Mouse (Mus musculus): Measurements from ENCODE around the gene Hspb2. TPM values are rescaled to one million over a fixed set of nuclear protein-coding genes. Genes with fewer than 3 reads are reported as not detected.

The Hspb2 gene
- polyA plus RNA-seq, 1 experiment, result 16.7 TPM

- 84% methylated on average over 17 of the region's 17 CpGs for WGBS
- no peaks in the 10 kb centered on the region for H3K36me3 ChIP-seq (ENCODE audit: control insufficient read depth, insufficient read depth, low read length)
- no peak for DNase-seq
- H3K27me3 ChIP-seq (ENCODE audit: control insufficient read depth, insufficient read depth, low read length), result no peaks in the 10 kb centered on the region
- TF ChIP-seq POLR2A (IDR thresholded peaks at IDR 0.05; ENCODE audit: control insufficient read depth, extremely low read depth, insufficient read depth, low read length, poor library complexity), result no peak
- TF ChIP-seq CTCF (IDR thresholded peaks at IDR 0.05; ENCODE audit: borderline replicate concordance, control insufficient read depth, extremely low read depth, insufficient read depth, low read length, poor library complexity), result no peak
- no peak overlapping the region for H3K4me3 ChIP-seq (ENCODE audit: control insufficient read depth, insufficient read depth, low read length)
- H3K27ac ChIP-seq (ENCODE audit: control insufficient read depth, insufficient read depth, low read length), result no peak overlapping the region
- no peaks in the 10 kb centered on the region for H3K4me1 ChIP-seq (replicated peaks; ENCODE audit: control insufficient read depth, insufficient read depth, low read length)
These were observed 846 bp upstream of the Hspb2 start for GRCm38 (mm10) chr9:50752784-50753615.

DNA sequence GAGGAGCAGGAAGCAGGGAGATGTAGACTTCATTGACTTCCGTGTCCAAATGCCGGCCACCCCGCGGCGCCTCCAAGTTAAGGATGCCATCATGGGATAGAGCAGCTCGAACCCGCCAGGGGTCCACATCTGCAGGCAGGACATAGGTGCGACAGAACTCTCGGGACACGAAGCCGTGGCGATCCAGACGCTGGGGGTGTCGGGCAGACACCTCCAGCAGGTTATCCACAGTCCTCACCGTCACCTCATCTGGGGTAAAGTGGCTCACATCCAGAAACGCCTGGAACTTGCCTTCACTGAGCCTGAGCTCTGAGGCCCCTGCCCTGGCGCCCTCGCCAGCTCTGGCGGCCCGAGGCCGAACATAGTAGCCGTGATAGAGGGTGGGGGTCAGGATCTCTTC lies 831 bp downstream of the Hspb2 start, which contains the start of gene Cryab:
TSS of gene Cryab (plus strand) at position 3 of the 400 bp plus-strand sequence.
- no peak for DNase-seq
- no peak within 1 kb of the TSS for H3K4me3 ChIP-seq (ENCODE audit: control insufficient read depth, insufficient read depth, low read length)
- no peak for TF ChIP-seq CTCF (IDR thresholded peaks at IDR 0.05; ENCODE audit: borderline replicate concordance, control insufficient read depth, extremely low read depth, insufficient read depth, low read length, poor library complexity)
- TF ChIP-seq POLR2A (IDR thresholded peaks at IDR 0.05; ENCODE audit: control insufficient read depth, extremely low read depth, insufficient read depth, low read length, poor library complexity), result no peak
- H3K36me3 ChIP-seq (ENCODE audit: control insufficient read depth, insufficient read depth, low read length), result no peaks in the 10 kb centered on the region
- H3K4me1 ChIP-seq (replicated peaks; ENCODE audit: control insufficient read depth, insufficient read depth, low read length), result 0 out of 2 replicates have a peak, but pooled peaks cover 2% of the 10 kb centered on the region
- no peak within 1 kb of the TSS for H3K27ac ChIP-seq (ENCODE audit: control insufficient read depth, insufficient read depth, low read length)
- WGBS, result 85% methylated on average over 22 of the region's 22 CpGs
- no peaks in the 10 kb centered on the region for H3K27me3 ChIP-seq (ENCODE audit: control insufficient read depth, insufficient read depth, low read length)

- no peak for DNase-seq
- Histone ChIP-seq H3K4me1 (replicated peaks; ENCODE audit: control insufficient read depth, insufficient read depth, low read length) (0 out of 2 replicates have a peak, but pooled peaks cover 2% of the 10 kb centered on the region), H3K4me3 (ENCODE audit: control insufficient read depth, insufficient read depth, low read length) (no peak overlapping the region), H3K27me3 (ENCODE audit: control insufficient read depth, insufficient read depth, low read length) (no peaks in the 10 kb centered on the region), H3K36me3 (ENCODE audit: control insufficient read depth, insufficient read depth, low read length) (no peaks in the 10 kb centered on the region), H3K27ac (ENCODE audit: control insufficient read depth, insufficient read depth, low read length) (no peak overlapping the region)
- TF ChIP-seq POLR2A (IDR thresholded peaks at IDR 0.05; ENCODE audit: control insufficient read depth, extremely low read depth, insufficient read depth, low read length, poor library complexity), result no peak
- TF ChIP-seq CTCF (IDR thresholded peaks at IDR 0.05; ENCODE audit: borderline replicate concordance, control insufficient read depth, extremely low read depth, insufficient read depth, low read length, poor library complexity), result no peak
- WGBS, result 91% methylated on average over 6 of the region's 6 CpGs
These were observed 1.4 kb downstream of the Hspb2 start for GRCm38 (mm10) chr9:50750706-50751105.

DNA sequence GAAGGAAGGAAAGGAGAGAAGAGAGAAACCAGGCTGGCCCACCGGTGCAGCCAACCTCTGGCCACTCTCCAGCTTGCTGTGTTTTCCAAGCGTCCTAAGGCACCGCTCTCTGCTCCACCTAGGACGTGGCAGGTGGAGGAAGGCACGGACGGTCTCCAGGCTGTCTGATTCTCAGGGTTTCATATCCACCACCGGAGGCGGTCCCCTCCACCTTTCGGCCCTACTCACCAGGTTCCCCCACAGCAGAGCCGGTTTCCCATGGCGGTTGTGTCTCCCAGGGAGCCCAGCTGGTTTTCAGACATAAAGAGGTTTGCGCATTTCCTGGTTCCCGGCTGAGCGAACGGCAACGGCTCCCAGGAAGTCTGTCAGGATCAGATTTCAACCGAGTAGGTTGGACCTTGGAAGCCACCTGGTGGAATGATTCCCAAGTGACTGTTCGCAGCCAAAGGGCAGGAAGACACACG lies 5.9 kb downstream of the Hspb2 start, which contains the start of gene 2310030G06Rik:
TSS of gene 2310030G06Rik (minus strand) at position 323 of the 464 bp plus-strand sequence.
- DNase-seq, result no peak
- H3K27ac ChIP-seq (ENCODE audit: control insufficient read depth, insufficient read depth, low read length), result no peak within 1 kb of the TSS
- no peaks in the 10 kb centered on the region for H3K27me3 ChIP-seq (ENCODE audit: control insufficient read depth, insufficient read depth, low read length)
- H3K36me3 ChIP-seq (ENCODE audit: control insufficient read depth, insufficient read depth, low read length), result no peaks in the 10 kb centered on the region
- peaks cover 2% of the 10 kb centered on the region; the same call in 1 of the 2 replicates for H3K4me1 ChIP-seq (replicated peaks; ENCODE audit: control insufficient read depth, insufficient read depth, low read length)
- no peak within 1 kb of the TSS for H3K4me3 ChIP-seq (ENCODE audit: control insufficient read depth, insufficient read depth, low read length)
- TF ChIP-seq CTCF (IDR thresholded peaks at IDR 0.05; ENCODE audit: borderline replicate concordance, control insufficient read depth, extremely low read depth, insufficient read depth, low read length, poor library complexity) (no peak), POLR2A (IDR thresholded peaks at IDR 0.05; ENCODE audit: control insufficient read depth, extremely low read depth, insufficient read depth, low read length, poor library complexity) (no peak)
- 24% methylated on average over 19 of the region's 19 CpGs for WGBS

- peaks cover 2% of the 10 kb centered on the region; the same call in 1 of the 2 replicates for H3K4me1 ChIP-seq (replicated peaks; ENCODE audit: control insufficient read depth, insufficient read depth, low read length)
- no peak for DNase-seq
- H3K36me3 ChIP-seq (ENCODE audit: control insufficient read depth, insufficient read depth, low read length), result no peaks in the 10 kb centered on the region
- 60% methylated on average over 7 of the region's 7 CpGs for WGBS
- no peak for TF ChIP-seq POLR2A (IDR thresholded peaks at IDR 0.05; ENCODE audit: control insufficient read depth, extremely low read depth, insufficient read depth, low read length, poor library complexity)
- no peak for TF ChIP-seq CTCF (IDR thresholded peaks at IDR 0.05; ENCODE audit: borderline replicate concordance, control insufficient read depth, extremely low read depth, insufficient read depth, low read length, poor library complexity)
- H3K4me3 ChIP-seq (ENCODE audit: control insufficient read depth, insufficient read depth, low read length), result no peak overlapping the region
- no peak overlapping the region for H3K27ac ChIP-seq (ENCODE audit: control insufficient read depth, insufficient read depth, low read length)
- no peaks in the 10 kb centered on the region for H3K27me3 ChIP-seq (ENCODE audit: control insufficient read depth, insufficient read depth, low read length)
These were observed 6.3 kb downstream of the Hspb2 start for GRCm38 (mm10) chr9:50745806-50746205.

GRCm38 (mm10) chr9:50742744-50743143 lies 9.4 kb downstream of the Hspb2 start:
- 43% methylated on average over 2 of the region's 2 CpGs for WGBS
- TF ChIP-seq CTCF (IDR thresholded peaks at IDR 0.05; ENCODE audit: borderline replicate concordance, control insufficient read depth, extremely low read depth, insufficient read depth, low read length, poor library complexity), result no peak
- TF ChIP-seq POLR2A (IDR thresholded peaks at IDR 0.05; ENCODE audit: control insufficient read depth, extremely low read depth, insufficient read depth, low read length, poor library complexity), result no peak
- DNase-seq, result no peak
- H3K27me3 ChIP-seq (ENCODE audit: control insufficient read depth, insufficient read depth, low read length), result no peaks in the 10 kb centered on the region
- no peak overlapping the region for H3K27ac ChIP-seq (ENCODE audit: control insufficient read depth, insufficient read depth, low read length)
- H3K4me1 ChIP-seq (replicated peaks; ENCODE audit: control insufficient read depth, insufficient read depth, low read length), result peaks cover 10% of the 10 kb centered on the region
- no peak overlapping the region for H3K4me3 ChIP-seq (ENCODE audit: control insufficient read depth, insufficient read depth, low read length)
- no peaks in the 10 kb centered on the region for H3K36me3 ChIP-seq (ENCODE audit: control insufficient read depth, insufficient read depth, low read length)
